Mouse (Mus musculus): ENCODE measurements at regions not wholly inside any gene's neighbourhood (a gene's known extent, or its start where the extent isn't known, plus 50 kb on each side); places are given as distances from the start of the nearest gene placed in this dataset.

- peak; percentile 83 for DNase-seq
Measured at GRCm38 (mm10) chr17:52351293-52351692, 251.2 kb upstream of the Kcnh8 start.

GRCm38 (mm10) chr17:52350696-52351095, 251.8 kb upstream of the Kcnh8 start:
- DNase-seq, result peak; percentile 49

GRCm38 (mm10) chr17:52349872-52350271, 252.6 kb upstream of the Kcnh8 start:
- DNase-seq, result peak; percentile 52

GRCm38 (mm10) chr17:52348481-52349083, 253.9 kb upstream of the Kcnh8 start:
- peak; percentile 61 for DNase-seq

GRCm38 (mm10) chr17:52320586-52320985, 281.9 kb upstream of the Kcnh8 start:
- DNase-seq, result no peak

- DNase-seq, result peak; percentile 54
Measured at GRCm38 (mm10) chr17:52316976-52317375, 285.5 kb upstream of the Kcnh8 start.

- DNase-seq, result peak; percentile 55
Measured at GRCm38 (mm10) chr17:52315879-52316278, 286.6 kb upstream of the Kcnh8 start.

- peak; percentile 75 for DNase-seq
Measured at GRCm38 (mm10) chr17:52315456-52315855, 287.1 kb upstream of the Kcnh8 start.

GRCm38 (mm10) chr17:52312043-52312442, 290.5 kb upstream of the Kcnh8 start:
- no peak for DNase-seq

GRCm38 (mm10) chr17:52308789-52309188, 293.7 kb upstream of the Kcnh8 start:
- DNase-seq, result peak; percentile 63

- peak; percentile 73 for DNase-seq
Measured at GRCm38 (mm10) chr17:52304133-52304532, 298.4 kb upstream of the Kcnh8 start.

- DNase-seq, result peak; percentile 63
Measured at GRCm38 (mm10) chr17:52303320-52303719, 299.2 kb upstream of the Kcnh8 start.

- no peak for DNase-seq
Measured at GRCm38 (mm10) chr17:52299769-52300168, 302.7 kb upstream of the Kcnh8 start.

- peak; percentile 68 for DNase-seq
Measured at GRCm38 (mm10) chr17:52285392-52285791, 317.1 kb upstream of the Kcnh8 start.

GRCm38 (mm10) chr17:52282264-52282663, 320.2 kb upstream of the Kcnh8 start:
- peak; percentile 72 for DNase-seq

GRCm38 (mm10) chr17:52278523-52278922, 324.0 kb upstream of the Kcnh8 start:
- peak; percentile 59 for DNase-seq

GRCm38 (mm10) chr17:52268792-52269191, 333.7 kb upstream of the Kcnh8 start:
- DNase-seq, result no peak

GRCm38 (mm10) chr17:52251284-52251683, 351.2 kb upstream of the Kcnh8 start:
- no peak for DNase-seq

- DNase-seq, result no peak
Measured at GRCm38 (mm10) chr17:52225584-52225983, 376.9 kb upstream of the Kcnh8 start.

- DNase-seq, result peak; percentile 57
Measured at GRCm38 (mm10) chr17:52220422-52220821, 382.1 kb upstream of the Kcnh8 start.

- DNase-seq, result peak; percentile 69
Measured at GRCm38 (mm10) chr17:52217411-52217810, 384.3 kb upstream of the Satb1 start.

GRCm38 (mm10) chr17:52212944-52213343, 379.9 kb upstream of the Satb1 start:
- peak; percentile 67 for DNase-seq

GRCm38 (mm10) chr17:52210483-52210882, 377.4 kb upstream of the Satb1 start:
- DNase-seq, result no peak

- DNase-seq, result no peak
Measured at GRCm38 (mm10) chr17:52197731-52198130, 364.6 kb upstream of the Satb1 start.

- no peak for DNase-seq
Measured at GRCm38 (mm10) chr17:52196811-52197210, 363.7 kb upstream of the Satb1 start.

All from thymus, postnatal 25 days (tissue).